Comparison of ENCODE assay signal across 11 mouse cellular contexts in the genomic region with DNA sequence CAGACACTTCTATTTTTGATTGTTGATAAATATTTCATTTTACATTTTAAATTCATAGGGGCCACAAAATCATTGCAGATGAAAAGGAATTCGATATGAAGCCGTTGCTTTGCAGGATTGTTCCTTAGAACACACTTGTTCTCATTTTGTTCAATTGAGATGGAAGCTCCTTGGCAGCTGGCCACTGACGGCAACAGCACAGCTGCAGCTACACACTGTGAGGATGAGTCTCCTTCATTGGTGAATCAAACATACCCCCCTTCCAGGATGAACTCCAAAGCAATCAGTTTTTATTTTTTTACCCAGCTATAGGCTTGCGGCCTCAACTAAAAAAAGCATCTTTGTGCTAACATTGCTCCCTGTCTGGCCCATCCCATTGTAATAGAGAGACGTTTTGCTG.
DNase-seq lines count a peak whose midpoint lies in the region; ATAC-seq lines count a peak whose summit lies in the region.
"Had no signal": no experiment of that assay in that cellular context is flagged by ENCODE, and none has a peak within 500 bp of the region (broad histone marks: within the 10 kb centered on the region; RNA-seq: fewer than 3 reads in every experiment).

No protein-coding gene starts in this region.

- H3K36me3 ChIP-seq in forebrain, embryonic 14.5 days (ENCODE audit: control insufficient read depth, insufficient read depth, low read length): no peaks in the 10 kb centered on the region
- no peaks in the 10 kb centered on the region for H3K36me3 ChIP-seq in forebrain, embryonic 12.5 days (replicated peaks)
- no peaks in the 10 kb centered on the region for H3K36me3 ChIP-seq in forebrain, embryonic 16.5 days (ENCODE audit: control insufficient read depth, insufficient read depth)
- no peaks in the 10 kb centered on the region for H3K36me3 ChIP-seq in neural tube, embryonic 15.5 days
- H3K36me3 ChIP-seq: stomach, embryonic 15.5 days had no signal

- ATAC-seq in forebrain, embryonic 14.5 days: peak; percentile 54; the same call in 1 of the 2 replicates
- ATAC-seq in forebrain, embryonic 12.5 days (ENCODE audit: low FRiP score): no peak
- peak; percentile 83 for ATAC-seq in forebrain, embryonic 16.5 days
- peak; percentile 59 for ATAC-seq in neural tube, embryonic 15.5 days (ENCODE audit: low FRiP score)

- DNase-seq in forebrain, embryonic 14.5 days (ENCODE audit: low spot score): peak; percentile 64
- peak; percentile 51 for DNase-seq in layer of hippocampus, adult 9-11 months
- no peak for DNase-seq in heart, postnatal 14 days
- DNase-seq in ovary, adult 18-20 months (ENCODE audit: low spot score): no peak
- no peak for DNase-seq in adrenal gland, adult (ENCODE audit: inconsistent age in 2 of 2, low spot score in 1 of 2)
- DNase-seq: gastrocnemius, postnatal 36 days had no signal

- H3K4me2 ChIP-seq in forebrain, embryonic 14.5 days (ENCODE audit: low read length): no peak overlapping the region
- no peak overlapping the region for H3K4me2 ChIP-seq in forebrain, embryonic 12.5 days
- H3K4me2 ChIP-seq in forebrain, embryonic 16.5 days (ENCODE audit: low read length): no peak overlapping the region
- H3K4me2 ChIP-seq in neural tube, embryonic 15.5 days: no peak overlapping the region
- H3K4me2 ChIP-seq: stomach, embryonic 15.5 days had no signal

- intact Hi-C loops in heart, postnatal 14 days (cut with DNase I): no loop called here

- H3K27me3 ChIP-seq in forebrain, embryonic 14.5 days (replicated peaks; ENCODE audit: control insufficient read depth, insufficient read depth, low read length): no peaks in the 10 kb centered on the region
- H3K27me3 ChIP-seq in forebrain, embryonic 12.5 days: no peaks in the 10 kb centered on the region
- H3K27me3 ChIP-seq in forebrain, embryonic 16.5 days (replicated peaks; ENCODE audit: control insufficient read depth, insufficient read depth, low read length): no peaks in the 10 kb centered on the region
- H3K27me3 ChIP-seq in neural tube, embryonic 15.5 days (replicated peaks): no peaks in the 10 kb centered on the region
- H3K27me3 ChIP-seq: stomach, embryonic 15.5 days had no signal

- no peaks in the 10 kb centered on the region for H3K9me3 ChIP-seq in forebrain, embryonic 14.5 days (replicated peaks; ENCODE audit: control insufficient read depth, low read length)
- H3K9me3 ChIP-seq in forebrain, embryonic 12.5 days: peaks cover 6% of the 10 kb centered on the region; the same call in 1 of the 2 replicates
- H3K9me3 ChIP-seq in forebrain, embryonic 16.5 days (ENCODE audit: control insufficient read depth, low read length): no peaks in the 10 kb centered on the region
- 0 out of 2 replicates have a peak, but pooled peaks cover 3% of the 10 kb centered on the region for H3K9me3 ChIP-seq in neural tube, embryonic 15.5 days (replicated peaks)
- H3K9me3 ChIP-seq: stomach, embryonic 15.5 days had no signal

- H3K9ac ChIP-seq in forebrain, embryonic 14.5 days (ENCODE audit: low read length): no peak overlapping the region
- H3K9ac ChIP-seq in forebrain, embryonic 12.5 days: no peak overlapping the region
- no peak overlapping the region for H3K9ac ChIP-seq in forebrain, embryonic 16.5 days (replicated peaks; ENCODE audit: low read depth, low read length)
- H3K9ac ChIP-seq in neural tube, embryonic 15.5 days (replicated peaks): no peak overlapping the region
- H3K9ac ChIP-seq: liver, embryonic 14.5 days; stomach, embryonic 15.5 days had no signal

- H3K4me1 ChIP-seq in forebrain, embryonic 14.5 days (ENCODE audit: control insufficient read depth, insufficient read depth, low read length): no peaks in the 10 kb centered on the region
- H3K4me1 ChIP-seq in forebrain, embryonic 12.5 days: no peaks in the 10 kb centered on the region
- H3K4me1 ChIP-seq in forebrain, embryonic 16.5 days (replicated peaks; ENCODE audit: control insufficient read depth, insufficient read depth, low read length): no peaks in the 10 kb centered on the region
- no peaks in the 10 kb centered on the region for H3K4me1 ChIP-seq in neural tube, embryonic 15.5 days
- H3K4me1 ChIP-seq: stomach, embryonic 15.5 days had no signal

- H3K4me3 ChIP-seq in forebrain, embryonic 14.5 days (ENCODE audit: low read depth, low read length): no peak overlapping the region
- no peak overlapping the region for H3K4me3 ChIP-seq in forebrain, embryonic 12.5 days (replicated peaks)
- no peak overlapping the region for H3K4me3 ChIP-seq in forebrain, embryonic 16.5 days (replicated peaks; ENCODE audit: low read length)
- H3K4me3 ChIP-seq in neural tube, embryonic 15.5 days (replicated peaks): no peak overlapping the region
- H3K4me3 ChIP-seq: stomach, embryonic 15.5 days had no signal

- 75% methylated on average over 5 of the region's 5 CpGs for WGBS in forebrain, embryonic 14.5 days
- 80% methylated on average over 5 of the region's 5 CpGs for WGBS in forebrain, embryonic 12.5 days
- WGBS in forebrain, embryonic 16.5 days: 66% methylated on average over 5 of the region's 5 CpGs
- 67% methylated on average over 5 of the region's 5 CpGs for WGBS in neural tube, embryonic 15.5 days

- H3K27ac ChIP-seq in forebrain, embryonic 14.5 days (ENCODE audit: low read depth, low read length): no peak overlapping the region
- no peak overlapping the region for H3K27ac ChIP-seq in forebrain, embryonic 12.5 days
- H3K27ac ChIP-seq in forebrain, embryonic 16.5 days (ENCODE audit: low read length): no peak overlapping the region
- H3K27ac ChIP-seq in neural tube, embryonic 15.5 days (replicated peaks): no peak overlapping the region
- H3K27ac ChIP-seq: liver, embryonic 14.5 days; stomach, embryonic 15.5 days had no signal

Comparison
In these comparisons a context has a peak if more than half of its experiments do, and no peak if none do; other contexts are left out.
1. DNase-seq: peak in forebrain, embryonic 14.5 days (single experiment) and layer of hippocampus, adult 9-11 months (single experiment); none in heart, postnatal 14 days (0 of 2), ovary, adult 18-20 months (single experiment) and adrenal gland, adult (0 of 2).